Mouse (Mus musculus) T-helper 1 cell (primary cell): Measurements from ENCODE around the gene Myct1.

Source experiments
- in situ Hi-C: fragments of 300-600 bp; cut with MboI, MseI; formaldehyde crosslinking; loops from one replicate; pipeline ENCODE4 v1.15.1; 2025; ENCODE audit warnings: high pct_unique_total_duplicates

Myct1 gene

GRCm38 (mm10) chr10:5615186-5616040 lies 21.8 kb downstream of the Myct1 start:
- in situ Hi-C loops, result no loop called here

- in situ Hi-C loops, result no loop called here
These were observed 32.7 kb downstream of the Myct1 start for GRCm38 (mm10) chr10:5626268-5626667.

GRCm38 (mm10) chr10:5633672-5634200 lies 40.2 kb downstream of the Myct1 start:
- in situ Hi-C loops, result no loop called here

- in situ Hi-C loops, result no loop called here
These were observed 40.8 kb downstream of the Myct1 start for GRCm38 (mm10) chr10:5634336-5634735.

GRCm38 (mm10) chr10:5637322-5637721 lies 43.7 kb downstream of the Myct1 start:
- in situ Hi-C loops, result no loop called here

- in situ Hi-C loops, result no loop called here
These were observed 45.5 kb downstream of the Myct1 start, which contains the start of gene Vip for GRCm38 (mm10) chr10:5639112-5639511. Gene Vip (plus strand): TSS chr10:5639218.
